In genomic region chr5:92445016-92445415, GRCm38 (mm10) we compare ENCODE assay signal across 17 mouse cellular contexts. TPM values are rescaled to one million over a fixed set of nuclear protein-coding genes. Genes with fewer than 3 reads are reported as not detected.
DNase-seq lines count a peak whose midpoint lies in the region; ATAC-seq and TF ChIP-seq lines count a peak whose summit lies in the region.
"Had no signal": no experiment of that assay in that cellular context is flagged by ENCODE, and none has a peak within 500 bp of the region (broad histone marks: within the 10 kb centered on the region; RNA-seq: fewer than 3 reads in every experiment).

No protein-coding gene starts in this region.

- H3K27me3 ChIP-seq in kidney, adult 2 months (replicated peaks; ENCODE audit: control insufficient read depth, insufficient read depth, low read length): no peaks in the 10 kb centered on the region
- no peaks in the 10 kb centered on the region for H3K27me3 ChIP-seq in liver, postnatal 0 days (ENCODE audit: insufficient read depth, low read length)
- H3K27me3 ChIP-seq: embryonic facial prominence, embryonic 12.5 days; forebrain, embryonic 13.5 days; forebrain, embryonic 15.5 days had no signal

- H3K4me2 ChIP-seq in liver, postnatal 0 days (ENCODE audit: low read depth, low read length): no peak overlapping the region
- H3K4me2 ChIP-seq: embryonic facial prominence, embryonic 12.5 days; forebrain, embryonic 13.5 days; forebrain, embryonic 15.5 days had no signal

- WGBS in kidney, adult 2 months: 63% methylated on average over 2 of the region's 2 CpGs
- WGBS in liver, postnatal 0 days (ENCODE audit: insufficient replicate concordance): 95% methylated on average over 2 of the region's 2 CpGs

- no peaks in the 10 kb centered on the region for H3K4me1 ChIP-seq in kidney, adult 2 months (ENCODE audit: control insufficient read depth, insufficient read depth, low read length)
- H3K4me1 ChIP-seq in liver, postnatal 0 days (ENCODE audit: insufficient read depth): peaks cover 3% of the 10 kb centered on the region; the same call in 1 of the 2 replicates
- H3K4me1 ChIP-seq: embryonic facial prominence, embryonic 10.5 days; embryonic facial prominence, embryonic 12.5 days; forebrain, embryonic 13.5 days; forebrain, embryonic 15.5 days had no signal

- no peak overlapping the region for H3K4me3 ChIP-seq in kidney, adult 2 months (ENCODE audit: insufficient read depth, low read depth, low read length)
- no peak overlapping the region for H3K4me3 ChIP-seq in liver, postnatal 0 days (ENCODE audit: low read depth, low read length)
- H3K4me3 ChIP-seq: embryonic facial prominence, embryonic 10.5 days; embryonic facial prominence, embryonic 12.5 days; forebrain, embryonic 13.5 days; forebrain, embryonic 15.5 days had no signal

- H3K9ac ChIP-seq in liver, postnatal 0 days (replicated peaks): no peak overlapping the region
- H3K9ac ChIP-seq: embryonic facial prominence, embryonic 12.5 days; forebrain, embryonic 13.5 days; forebrain, embryonic 15.5 days; forebrain, postnatal 0 days had no signal

- H3K36me3 ChIP-seq in kidney, adult 2 months (ENCODE audit: control insufficient read depth, insufficient read depth, low read length): peaks cover 2% of the 10 kb centered on the region; the same call in 1 of the 2 replicates
- H3K36me3 ChIP-seq in liver, postnatal 0 days (replicated peaks; ENCODE audit: insufficient read depth, low read length): peaks cover 42% of the 10 kb centered on the region

- no peak for TF ChIP-seq CTCF in kidney, adult 2 months (conservative IDR thresholded peaks at IDR 0.05; ENCODE audit: insufficient read depth, insufficient read length, low read depth, low read length)
- TF ChIP-seq CTCF in liver, postnatal 0 days (IDR thresholded peaks at IDR 0.05; ENCODE audit: low read depth): no peak

- no peak for TF ChIP-seq EP300 in liver, postnatal 0 days (IDR thresholded peaks at IDR 0.05; ENCODE audit: low read depth)

- peak; percentile 53 for DNase-seq in adrenal gland, adult 2 months
- no peak for DNase-seq in adrenal gland, adult 18-20 months (ENCODE audit: low spot score in 2 of 2)
- peak; percentile 21 for DNase-seq in adrenal gland, postnatal 14 days
- no peak for DNase-seq in adrenal gland, postnatal 4 days (ENCODE audit: low spot score in 2 of 2)
- DNase-seq in kidney, adult 2 months: peak; percentile 23
- DNase-seq in kidney, postnatal 14 days: no peak
- no peak for DNase-seq in liver, postnatal 0 days
- DNase-seq: cerebellum, adult 11-12 months; cerebellum, adult 2 months; cerebellum, adult 9-10 months; cerebellum, postnatal 10 days; cerebellum, postnatal 25 days; forebrain, postnatal 0 days had no signal

- ATAC-seq in liver, postnatal 0 days: no peak
- ATAC-seq: forebrain, embryonic 13.5 days; forebrain, embryonic 15.5 days; forebrain, postnatal 0 days had no signal

- no peak for TF ChIP-seq POLR2A in kidney, adult 2 months (IDR thresholded peaks at IDR 0.05; ENCODE audit: low read depth, low read length)

- H3K27ac ChIP-seq in kidney, adult 2 months (ENCODE audit: insufficient read depth, low read depth, low read length): no peak overlapping the region
- H3K27ac ChIP-seq in liver, postnatal 0 days (ENCODE audit: low read depth): no peak overlapping the region
- H3K27ac ChIP-seq: embryonic facial prominence, embryonic 10.5 days; embryonic facial prominence, embryonic 12.5 days; forebrain, embryonic 13.5 days; forebrain, embryonic 15.5 days had no signal

- H3K9me3 ChIP-seq in liver, postnatal 0 days (ENCODE audit: low read length): no peaks in the 10 kb centered on the region
- H3K9me3 ChIP-seq: embryonic facial prominence, embryonic 10.5 days; embryonic facial prominence, embryonic 12.5 days; forebrain, embryonic 13.5 days; forebrain, embryonic 15.5 days had no signal

RNA-seq across cellular contexts. Expression of gene Nup54, which starts 10.0 kb away (rescaled TPM):
- total RNA-seq in adrenal gland, adult 2 months (2021): 10 to 100 TPM; 27.3 to 29.3 TPM
- polyA plus RNA-seq in adrenal gland, adult 2 months (2012; rRNA removed): 4.5 and 7.0 TPM in 2 replicates
- total RNA-seq in adrenal gland, adult 18-20 months (2021): 10 to 100 TPM; 28.6 to 33.6 TPM
- total RNA-seq in adrenal gland, postnatal 14 days (2021): 37.2 and 42.1 TPM in 2 replicates
- total RNA-seq in adrenal gland, postnatal 4 days (2021): 10 to 100 TPM; 48.8 to 53.0 TPM
- polyA plus RNA-seq in kidney, adult 2 months (2012; rRNA removed): 14.5 and 14.8 TPM in 2 replicates
- polyA plus RNA-seq in liver, postnatal 0 days (2015; fragmentation: Nextera tagmentation; extraction: Ambion mirVana): 14.4 and 15.2 TPM in 2 replicates

Comparison
In these comparisons a context has a peak if more than half of its experiments do, and no peak if none do; other contexts are left out.
1. DNase-seq: peak in adrenal gland, adult 2 months (single experiment), adrenal gland, postnatal 14 days (single experiment) and kidney, adult 2 months (single experiment); none in adrenal gland, adult 18-20 months (0 of 2), adrenal gland, postnatal 4 days (0 of 2), kidney, postnatal 14 days (single experiment) and liver, postnatal 0 days (single experiment).